Mouse (Mus musculus): ENCODE measurements around the gene Tmem150b. TPM values are rescaled to one million over a fixed set of nuclear protein-coding genes. Genes with fewer than 3 reads are reported as not detected.
A peak's percentile ranks its signal among the peaks of the same experiment; 100 is the strongest.

Tmem150b gene
- polyA plus RNA-seq, 1 experiment from 2014 or later, result 0.14 TPM

- H3K4me3 ChIP-seq (ENCODE audit: low read length), result no peak overlapping the region
- no peak overlapping the region for H3K27ac ChIP-seq (ENCODE audit: low read depth, low read length)
- H3K9ac ChIP-seq (ENCODE audit: low read depth, low read length), result no peak overlapping the region
- H3K9me3 ChIP-seq (ENCODE audit: control insufficient read depth, low read length), result no peaks in the 10 kb centered on the region
- ATAC-seq (ENCODE audit: low FRiP score, low TSS enrichment), result no peak
- H3K36me3 ChIP-seq (ENCODE audit: control insufficient read depth, insufficient read depth, low read length), result peaks cover 25% of the 10 kb centered on the region
- H3K4me1 ChIP-seq (ENCODE audit: control insufficient read depth, insufficient read depth, low read length), result peaks cover 13% of the 10 kb centered on the region; the same call in 1 of the 2 replicates
- 77% methylated on average over 9 of the region's 9 CpGs for WGBS
- no peak overlapping the region for H3K4me2 ChIP-seq (replicated peaks; ENCODE audit: low read depth, low read length)
- H3K27me3 ChIP-seq (ENCODE audit: control insufficient read depth, insufficient read depth, low read length), result no peaks in the 10 kb centered on the region
Measured at GRCm38 (mm10) chr7:4747156-4747899, 22.3 kb upstream of the Tmem150b start.

- no peaks in the 10 kb centered on the region for H3K9me3 ChIP-seq (ENCODE audit: control insufficient read depth, low read length)
- H3K4me3 ChIP-seq (ENCODE audit: low read length), result no peak overlapping the region
- H3K4me2 ChIP-seq (replicated peaks; ENCODE audit: low read depth, low read length), result no peak overlapping the region
- H3K27me3 ChIP-seq (ENCODE audit: control insufficient read depth, insufficient read depth, low read length), result no peaks in the 10 kb centered on the region
- no peak overlapping the region for H3K9ac ChIP-seq (ENCODE audit: low read depth, low read length)
- no peak for ATAC-seq (ENCODE audit: low FRiP score, low TSS enrichment)
- peaks cover 16% of the 10 kb centered on the region for H3K4me1 ChIP-seq (ENCODE audit: control insufficient read depth, insufficient read depth, low read length)
- no peak overlapping the region for H3K27ac ChIP-seq (ENCODE audit: low read depth, low read length)
- peaks cover 29% of the 10 kb centered on the region for H3K36me3 ChIP-seq (ENCODE audit: control insufficient read depth, insufficient read depth, low read length)
- WGBS, result 91% methylated on average over 22 of the region's 22 CpGs
Measured at GRCm38 (mm10) chr7:4746326-4746980, 21.4 kb upstream of the Tmem150b start.

- Histone ChIP-seq H3K36me3 (ENCODE audit: control insufficient read depth, insufficient read depth, low read length) (peaks cover 29% of the 10 kb centered on the region), H3K27ac (ENCODE audit: low read depth, low read length) (no peak overlapping the region), H3K9me3 (ENCODE audit: control insufficient read depth, low read length) (no peaks in the 10 kb centered on the region), H3K4me2 (replicated peaks; ENCODE audit: low read depth, low read length) (no peak overlapping the region), H3K4me1 (ENCODE audit: control insufficient read depth, insufficient read depth, low read length) (peaks cover 21% of the 10 kb centered on the region), H3K4me3 (ENCODE audit: low read length) (no peak overlapping the region), H3K9ac (ENCODE audit: low read depth, low read length) (no peak overlapping the region), H3K27me3 (ENCODE audit: control insufficient read depth, insufficient read depth, low read length) (no peaks in the 10 kb centered on the region)
- WGBS, result 97% methylated on average over 6 of the region's 6 CpGs
- no peak for ATAC-seq (ENCODE audit: low FRiP score, low TSS enrichment)
Measured at GRCm38 (mm10) chr7:4744886-4745285, 19.8 kb upstream of the Tmem150b start.

GRCm38 (mm10) chr7:4743354-4743753 is 18.3 kb upstream of the Tmem150b start:
- peaks cover 29% of the 10 kb centered on the region for H3K36me3 ChIP-seq (ENCODE audit: control insufficient read depth, insufficient read depth, low read length)
- no peak overlapping the region for H3K9ac ChIP-seq (ENCODE audit: low read depth, low read length)
- H3K4me3 ChIP-seq (ENCODE audit: low read length), result no peak overlapping the region
- ATAC-seq (ENCODE audit: low FRiP score, low TSS enrichment), result no peak
- no peaks in the 10 kb centered on the region for H3K9me3 ChIP-seq (ENCODE audit: control insufficient read depth, low read length)
- no peaks in the 10 kb centered on the region for H3K27me3 ChIP-seq (ENCODE audit: control insufficient read depth, insufficient read depth, low read length)
- H3K27ac ChIP-seq (ENCODE audit: low read depth, low read length), result no peak overlapping the region
- 55% methylated on average over 2 of the region's 2 CpGs for WGBS
- H3K4me2 ChIP-seq (replicated peaks; ENCODE audit: low read depth, low read length), result no peak overlapping the region
- peaks cover 26% of the 10 kb centered on the region for H3K4me1 ChIP-seq (ENCODE audit: control insufficient read depth, insufficient read depth, low read length)

- no peak for ATAC-seq (ENCODE audit: low FRiP score, low TSS enrichment)
- WGBS, result 89% methylated on average over 6 of the region's 6 CpGs
- Histone ChIP-seq H3K4me1 (ENCODE audit: control insufficient read depth, insufficient read depth, low read length) (peaks cover 26% of the 10 kb centered on the region), H3K4me2 (replicated peaks; ENCODE audit: low read depth, low read length) (0 out of 2 replicates have a peak overlapping the region, but pooled peaks have one; percentile 4), H3K27me3 (ENCODE audit: control insufficient read depth, insufficient read depth, low read length) (no peaks in the 10 kb centered on the region), H3K36me3 (ENCODE audit: control insufficient read depth, insufficient read depth, low read length) (peaks cover 29% of the 10 kb centered on the region), H3K27ac (ENCODE audit: low read depth, low read length) (no peak overlapping the region), H3K4me3 (ENCODE audit: low read length) (no peak overlapping the region), H3K9me3 (ENCODE audit: control insufficient read depth, low read length) (no peaks in the 10 kb centered on the region), H3K9ac (ENCODE audit: low read depth, low read length) (peak overlapping the region; percentile 25; the same call in 1 of the 2 replicates)
Measured at GRCm38 (mm10) chr7:4742482-4742819, 17.4 kb upstream of the Tmem150b start.

- no peaks in the 10 kb centered on the region for H3K9me3 ChIP-seq (ENCODE audit: control insufficient read depth, low read length)
- peak overlapping the region; percentile 85 for H3K9ac ChIP-seq (ENCODE audit: low read depth, low read length)
- H3K4me3 ChIP-seq (ENCODE audit: low read length), result peak overlapping the region; percentile 85; the same call in 1 of the 2 replicates
- peak overlapping the region; percentile 75 for H3K4me2 ChIP-seq (replicated peaks; ENCODE audit: low read depth, low read length)
- peaks cover 26% of the 10 kb centered on the region for H3K4me1 ChIP-seq (ENCODE audit: control insufficient read depth, insufficient read depth, low read length)
- 82% methylated on average over 21 of the region's 21 CpGs for WGBS
- ATAC-seq (ENCODE audit: low FRiP score, low TSS enrichment), result no peak
- peak overlapping the region; percentile 92; the same call in 1 of the 2 replicates for H3K27ac ChIP-seq (ENCODE audit: low read depth, low read length)
- no peaks in the 10 kb centered on the region for H3K27me3 ChIP-seq (ENCODE audit: control insufficient read depth, insufficient read depth, low read length)
- H3K36me3 ChIP-seq (ENCODE audit: control insufficient read depth, insufficient read depth, low read length), result peaks cover 26% of the 10 kb centered on the region
Measured at GRCm38 (mm10) chr7:4741672-4742481, 16.8 kb upstream of the Tmem150b start.

- Histone ChIP-seq H3K4me1 (ENCODE audit: control insufficient read depth, insufficient read depth, low read length) (peaks cover 26% of the 10 kb centered on the region), H3K27ac (ENCODE audit: low read depth, low read length) (peak overlapping the region; percentile 92; the same call in 1 of the 2 replicates), H3K27me3 (ENCODE audit: control insufficient read depth, insufficient read depth, low read length) (no peaks in the 10 kb centered on the region), H3K36me3 (ENCODE audit: control insufficient read depth, insufficient read depth, low read length) (peaks cover 19% of the 10 kb centered on the region), H3K9me3 (ENCODE audit: control insufficient read depth, low read length) (no peaks in the 10 kb centered on the region), H3K4me3 (ENCODE audit: low read length) (peak overlapping the region; percentile 85), H3K9ac (ENCODE audit: low read depth, low read length) (peak overlapping the region; percentile 85), H3K4me2 (replicated peaks; ENCODE audit: low read depth, low read length) (peak overlapping the region; percentile 75)
- no peak for ATAC-seq (ENCODE audit: low FRiP score, low TSS enrichment)
- WGBS, result 4% methylated on average over 4 of the region's 4 CpGs
Measured at GRCm38 (mm10) chr7:4741151-4741550, 16.1 kb upstream of the Tmem150b start.

- Histone ChIP-seq H3K9ac (ENCODE audit: low read depth, low read length) (peak overlapping the region; percentile 85), H3K4me2 (replicated peaks; ENCODE audit: low read depth, low read length) (peak overlapping the region; percentile 75), H3K27me3 (ENCODE audit: control insufficient read depth, insufficient read depth, low read length) (no peaks in the 10 kb centered on the region), H3K27ac (ENCODE audit: low read depth, low read length) (peak overlapping the region; percentile 92), H3K4me3 (ENCODE audit: low read length) (peak overlapping the region; percentile 85), H3K9me3 (ENCODE audit: control insufficient read depth, low read length) (no peaks in the 10 kb centered on the region), H3K4me1 (ENCODE audit: control insufficient read depth, insufficient read depth, low read length) (peaks cover 26% of the 10 kb centered on the region), H3K36me3 (ENCODE audit: control insufficient read depth, insufficient read depth, low read length) (peaks cover 16% of the 10 kb centered on the region)
- peak; percentile 48; the same call in 1 of the 2 replicates for ATAC-seq (ENCODE audit: low FRiP score, low TSS enrichment)
- WGBS, result under 1% methylated on average over 14 of the region's 14 CpGs
Measured at GRCm38 (mm10) chr7:4740309-4740727, 15.3 kb upstream of the Tmem150b start.
